Mouse (Mus musculus) cerebellum, adult (tissue): ENCODE data around the gene Klhl22.
A peak's percentile ranks its signal among the peaks of the same experiment; 100 is the strongest.

ENCODE experiments used
- ATAC-seq: cut with Nextera tagmentation; 2 replicates; pipeline ENCODE4 v1.9.2; 2017; ENCODE audit warnings: mild to moderate bottlenecking, moderate library complexity, mixed read lengths; ENCODE audit not compliant: insufficient number of reproducible peaks, low FRiP score, low TSS enrichment

Gene Klhl22

GRCm38 (mm10) chr16:17753001-17753400, 6.4 kb upstream of the Klhl22 start:
- ATAC-seq = no peak

- no peak for ATAC-seq
These were observed 5.7 kb upstream of the Klhl22 start for GRCm38 (mm10) chr16:17753686-17754085.

- ATAC-seq = no peak
These were observed 1.7 kb upstream of the Klhl22 start for GRCm38 (mm10) chr16:17757756-17758155.

GRCm38 (mm10) chr16:17758902-17759301, 516 bp upstream of the Klhl22 start:
- no peak for ATAC-seq

- ATAC-seq = peak; percentile 41
These were observed 449 bp downstream of the Klhl22 start for GRCm38 (mm10) chr16:17759813-17760321.

GRCm38 (mm10) chr16:17760657-17761056, 1.2 kb downstream of the Klhl22 start:
- no peak for ATAC-seq

DNA sequence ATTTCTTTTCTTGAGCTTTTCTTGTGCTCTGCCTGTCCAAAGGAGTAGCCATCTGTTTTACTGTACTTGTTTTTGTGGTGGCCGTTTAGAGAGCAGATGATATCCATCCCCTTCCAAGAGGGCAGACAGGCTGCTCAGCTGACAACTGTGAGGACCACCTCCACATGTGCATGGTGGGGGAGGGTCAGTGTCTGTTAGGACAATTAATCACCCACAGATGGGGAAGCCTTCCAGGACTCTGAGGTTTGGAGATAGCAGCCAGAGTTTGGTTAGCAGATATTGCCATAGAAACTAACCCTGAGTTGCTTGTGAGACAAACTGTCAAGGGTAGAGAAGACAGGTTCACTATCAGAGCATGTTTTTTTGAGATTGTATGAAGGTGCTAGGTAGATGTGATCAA, 1.7 kb downstream of the Klhl22 start:
- no peak for ATAC-seq

GRCm38 (mm10) chr16:17764108-17764511, 4.7 kb downstream of the Klhl22 start:
- no peak for ATAC-seq

GRCm38 (mm10) chr16:17768834-17769233, 9.4 kb downstream of the Klhl22 start:
- peak; percentile 82; the same call in 1 of the 2 replicates for ATAC-seq

DNA sequence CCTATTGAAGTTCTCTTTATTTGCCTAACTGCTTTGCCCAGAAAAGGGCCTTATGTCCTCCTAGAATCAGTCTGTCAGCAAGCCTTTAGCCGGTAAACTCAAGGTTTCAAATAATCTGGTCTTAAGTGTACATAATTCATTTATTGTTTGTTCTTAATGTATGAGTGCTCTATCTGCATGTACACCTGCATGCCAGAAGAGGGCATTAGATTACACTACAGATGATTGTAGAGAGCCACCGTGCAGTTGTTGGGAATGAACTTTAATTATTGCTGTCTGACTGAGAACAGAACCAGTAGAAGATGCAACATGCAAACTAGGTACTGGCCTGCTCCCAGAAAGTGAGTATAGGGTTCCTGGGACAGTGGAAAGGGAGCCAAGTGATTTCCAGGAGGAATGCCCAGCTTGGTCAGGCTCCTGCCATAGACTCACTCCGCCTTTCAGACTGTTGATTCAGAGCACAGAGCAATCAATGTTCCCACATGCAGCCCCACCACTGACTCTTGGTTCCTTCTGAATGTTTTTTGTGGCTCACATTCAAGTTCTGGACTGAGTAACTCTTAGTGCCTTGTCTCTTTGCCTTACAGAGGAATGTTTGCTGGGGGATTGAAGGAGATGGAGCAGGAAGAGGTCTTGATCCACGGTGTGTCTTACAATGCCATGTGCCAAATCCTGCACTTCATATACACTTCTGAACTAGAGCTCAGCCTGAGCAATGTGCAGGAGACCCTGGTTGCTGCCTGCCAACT, 11.9 kb downstream of the Klhl22 start:
- no peak for ATAC-seq

DNA sequence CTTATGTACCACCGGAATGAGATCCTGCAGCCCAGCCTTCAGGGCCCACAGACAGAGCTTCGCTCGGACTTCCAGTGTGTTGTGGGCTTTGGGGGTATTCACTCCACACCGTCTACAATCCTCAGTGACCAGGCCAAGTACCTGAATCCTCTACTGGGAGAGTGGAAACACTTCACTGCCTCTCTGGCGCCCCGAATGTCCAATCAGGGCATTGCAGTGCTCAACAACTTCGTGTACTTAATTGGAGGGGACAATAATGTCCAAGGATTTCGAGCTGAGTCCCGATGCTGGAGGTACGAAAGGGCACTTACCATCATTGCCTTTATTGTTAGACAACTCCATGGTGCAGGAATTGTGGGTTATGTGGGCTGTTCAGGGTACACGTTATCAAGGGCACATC, 17.4 kb downstream of the Klhl22 start:
- no peak for ATAC-seq

- ATAC-seq = no peak
These were observed 18.8 kb downstream of the Klhl22 start for GRCm38 (mm10) chr16:17778223-17778622.

DNA sequence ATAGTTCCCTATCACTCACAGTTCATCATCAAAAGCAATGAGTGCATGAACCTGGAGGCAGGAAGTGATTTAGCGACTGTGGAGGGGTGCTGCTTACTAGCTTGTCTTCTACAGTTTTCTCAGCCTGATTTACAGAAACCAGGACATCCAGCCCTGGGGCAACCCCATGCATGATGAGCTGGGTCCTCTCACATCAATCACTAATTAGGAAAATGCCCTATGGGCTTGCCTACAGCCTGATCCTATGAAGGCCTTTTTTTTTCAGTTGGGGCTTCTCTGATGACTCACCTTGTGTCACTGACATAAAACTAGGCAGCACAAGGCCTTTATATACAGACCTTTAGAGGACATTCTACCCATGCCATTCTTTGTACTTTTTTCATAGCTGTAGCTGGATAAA, 20.3 kb downstream of the Klhl22 start:
- ATAC-seq = no peak

- ATAC-seq = no peak
These were observed 25.9 kb downstream of the Klhl22 start for GRCm38 (mm10) chr16:17785337-17785736.

- ATAC-seq = no peak
These were observed 33.3 kb downstream of the Klhl22 start for GRCm38 (mm10) chr16:17792728-17793127.

- ATAC-seq = no peak
These were observed 34.6 kb downstream of the Klhl22 start for GRCm38 (mm10) chr16:17794047-17794446.

- no peak for ATAC-seq
These were observed 36.2 kb downstream of the Klhl22 start for GRCm38 (mm10) chr16:17795643-17796042.

DNA sequence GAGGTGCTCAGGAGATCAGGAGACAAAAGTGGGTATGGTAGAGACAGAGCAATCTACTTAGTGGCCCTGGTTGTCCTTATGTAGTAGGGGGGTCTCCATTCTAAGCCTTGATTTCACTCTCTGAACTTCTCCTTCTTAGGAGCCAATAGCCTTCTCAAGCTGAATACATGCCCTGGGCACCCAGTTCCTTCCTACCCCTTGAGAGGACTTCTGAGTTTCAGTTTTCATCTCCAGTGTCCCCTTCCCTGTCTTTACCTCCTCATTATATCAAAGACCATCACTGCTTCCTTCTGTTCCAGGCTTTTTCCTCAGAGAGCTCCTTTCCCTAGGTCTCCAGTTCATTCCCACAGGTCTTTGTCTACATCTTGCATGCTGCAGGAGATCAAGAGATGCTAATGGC, 37.1 kb downstream of the Klhl22 start:
- ATAC-seq = no peak

- ATAC-seq = no peak
These were observed 37.8 kb downstream of the Klhl22 start, which contains the start of gene Scarf2 for GRCm38 (mm10) chr16:17796971-17797811. Gene Scarf2 (plus strand): TSS chr16:17797282.

DNA sequence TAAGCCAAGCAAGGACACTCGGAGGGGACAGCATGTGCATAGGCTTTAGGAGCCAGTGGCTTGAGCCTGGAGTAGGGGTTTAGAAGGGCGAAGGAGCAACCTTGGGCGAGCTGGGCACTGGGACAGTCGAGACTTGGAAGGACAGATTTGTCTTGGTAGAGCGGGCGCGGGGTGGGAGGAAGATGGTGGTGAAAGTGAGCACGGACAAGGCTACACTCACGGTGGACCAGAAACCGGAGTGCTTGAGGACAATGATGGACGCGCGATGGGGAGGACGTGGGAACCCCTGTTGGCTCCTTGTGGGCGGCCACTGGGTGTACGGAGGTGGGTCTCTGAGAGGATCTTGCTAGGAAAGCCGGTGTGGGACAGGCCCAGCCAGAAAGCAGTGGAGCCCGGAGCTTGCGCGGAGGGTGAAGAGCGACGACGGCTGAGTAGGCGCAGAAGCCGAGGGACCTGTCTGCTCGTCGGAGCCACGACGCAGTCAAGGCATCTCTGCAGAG, 38.4 kb downstream of the Klhl22 start:
- no peak for ATAC-seq
